Mouse (Mus musculus) hindbrain, embryonic 14.5 days (tissue): ENCODE measurements around the gene Cep83. TPM values are rescaled to one million over a fixed set of nuclear protein-coding genes. Genes with fewer than 3 reads are reported as not detected.
A peak's percentile ranks its signal among the peaks of the same experiment; 100 is the strongest.

Experiments
- ATAC-seq: fragments of 200-750 bp; cut with Nextera tagmentation; 2 replicates; pipeline ENCODE4 v1.8.0; 2017; ENCODE audit warnings: moderate number of reproducible peaks, mild to moderate bottlenecking, moderate TSS enrichment, moderate library complexity; ENCODE audit not compliant: low FRiP score
- DNase-seq: peaks from one replicate; pipeline ENCODE4 v3.0.0-alpha.2; 2015; ENCODE audit warnings: low spot score
- H3K27ac ChIP-seq: fragments of 300-500 bp; sonication (generic); 2 replicates; pipeline ENCODE4 v1.5.1; 2014; ENCODE audit warnings: mild to moderate bottlenecking, moderate library complexity
- H3K27me3 ChIP-seq: fragments of 300-500 bp; sonication (generic); 2 replicates; pipeline ENCODE4 v1.6.1; 2014; ENCODE audit warnings: mild to moderate bottlenecking, low read length, mixed read lengths; ENCODE audit not compliant: control insufficient read depth, insufficient read depth
- H3K36me3 ChIP-seq: fragments of 300-500 bp; sonication (generic); replicated peaks from 2 replicates; pipeline ENCODE4 v1.6.1; 2014; ENCODE audit not compliant: control insufficient read depth, insufficient read depth
- H3K4me1 ChIP-seq: fragments of 300-500 bp; sonication (generic); replicated peaks from 2 replicates; pipeline ENCODE4 v1.6.1; 2014; ENCODE audit warnings: antibody characterized with exemption, low read length, mixed read lengths; ENCODE audit not compliant: control insufficient read depth, insufficient read depth
- H3K4me2 ChIP-seq: fragments of 300-500 bp; sonication (generic); replicated peaks from 2 replicates; pipeline ENCODE4 v1.6.1; 2014; ENCODE audit warnings: mild to moderate bottlenecking, moderate library complexity
- H3K4me3 ChIP-seq: fragments of 300-500 bp; sonication (generic); replicated peaks from 2 replicates; pipeline ENCODE4 v1.5.1; 2014; ENCODE audit warnings: mild to moderate bottlenecking, low read length
- H3K9ac ChIP-seq: fragments of 300-500 bp; sonication (generic); 2 replicates; pipeline ENCODE4 v1.6.1; 2014
- H3K9me3 ChIP-seq: fragments of 300-500 bp; sonication (generic); 2 replicates; pipeline ENCODE4 v1.6.1; 2016; ENCODE audit warnings: low read length; ENCODE audit not compliant: control insufficient read depth
- WGBS: fragments of 180-500 bp; shearing (Covaris S2); extraction: QIAGEN DNeasy Blood & Tissue Kit; methylation state at CpG from one replicate; pipeline ENCODE4 v1.1.7; 2014; 5-methylcytosine and 5-hydroxymethylcytosine counted together
- polyA plus RNA-seq: library from polyadenylated mRNA; unstranded; fragments of >200 nt; fragmentation: Nextera tagmentation; extraction: Ambion mirVana; gene quantifications from 2 replicates; pipeline ENCODE4 v1.2.1, GENCODE M21; 2014

Cep83 gene
- polyA plus RNA-seq, 1 experiment from 2014 or later = 20.6 TPM

GRCm38 (mm10) chr10:94827890-94828733 is 139.7 kb downstream of the Cep83 start:
- Histone ChIP-seq H3K27me3 (no peaks in the 10 kb centered on the region), H3K36me3 (peaks cover 35% of the 10 kb centered on the region), H3K4me1 (peaks cover 18% of the 10 kb centered on the region; the same call in 1 of the 2 replicates), H3K4me2 (no peak overlapping the region), H3K9ac (no peak overlapping the region), H3K9me3 (no peaks in the 10 kb centered on the region), H3K27ac (no peak overlapping the region), H3K4me3 (no peak overlapping the region)
- ATAC-seq (no peak), DNase-seq (no peak)
- 87% methylated on average over 14 of the region's 14 CpGs for WGBS

- ATAC-seq (no peak), DNase-seq (no peak)
- H3K4me2 ChIP-seq = no peak overlapping the region
- H3K36me3 ChIP-seq = peaks cover 39% of the 10 kb centered on the region
- H3K27me3 ChIP-seq = no peaks in the 10 kb centered on the region
- H3K4me1 ChIP-seq = peaks cover 14% of the 10 kb centered on the region; the same call in 1 of the 2 replicates
- no peak overlapping the region for H3K4me3 ChIP-seq
- no peak overlapping the region for H3K9ac ChIP-seq
- 94% methylated on average over 7 of the region's 7 CpGs for WGBS
- no peaks in the 10 kb centered on the region for H3K9me3 ChIP-seq
- H3K27ac ChIP-seq = no peak overlapping the region
These were observed 140.3 kb downstream of the Cep83 start for GRCm38 (mm10) chr10:94828734-94829230.

GRCm38 (mm10) chr10:94829407-94829806 is 141.0 kb downstream of the Cep83 start:
- Histone ChIP-seq H3K27me3 (no peaks in the 10 kb centered on the region), H3K4me3 (no peak overlapping the region), H3K9me3 (no peaks in the 10 kb centered on the region), H3K4me2 (no peak overlapping the region), H3K4me1 (peaks cover 11% of the 10 kb centered on the region; the same call in 1 of the 2 replicates), H3K27ac (peak overlapping the region; percentile 66), H3K9ac (no peak overlapping the region), H3K36me3 (peaks cover 45% of the 10 kb centered on the region)
- peak; percentile 79 for DNase-seq
- WGBS = 57% methylated on average over 6 of the region's 6 CpGs
- ATAC-seq = peak; percentile 76; the same call in 1 of the 2 replicates

- no peak overlapping the region for H3K9ac ChIP-seq
- 81% methylated on average over 9 of the region's 9 CpGs for WGBS
- H3K4me2 ChIP-seq = no peak overlapping the region
- H3K4me1 ChIP-seq = peaks cover 4% of the 10 kb centered on the region; the same call in 1 of the 2 replicates
- H3K4me3 ChIP-seq = no peak overlapping the region
- H3K36me3 ChIP-seq = peaks cover 67% of the 10 kb centered on the region
- DNase-seq = no peak
- no peak for ATAC-seq
- H3K27me3 ChIP-seq = no peaks in the 10 kb centered on the region
- no peaks in the 10 kb centered on the region for H3K9me3 ChIP-seq
- no peak overlapping the region for H3K27ac ChIP-seq
These were observed 147.4 kb downstream of the Cep83 start for GRCm38 (mm10) chr10:94835874-94836273.
